Mouse (Mus musculus): ENCODE data around the gene Polr1a. TPM values are rescaled to one million over a fixed set of nuclear protein-coding genes. Genes with fewer than 3 reads are reported as not detected.

Gene Polr1a
- polyA plus RNA-seq (2014; fragmentation: Illumina TruSeq; extraction: RNeasy Lipid Tissue Mini Kit (QIAGEN cat#74804); ENCODE audit: low read depth, low replicate concordance) = 19.4 TPM

GRCm38 (mm10) chr6:71908481-71909381 lies at the start of gene Polr1a, which contains the start of gene Ptcd3:
Polr1a (plus strand) TSS chr6:71909053.
Ptcd3 (minus strand) TSS chr6:71908750.

Other genes with a start within 250 kb of the Polr1a start
- gene Reep1, start 201.5 kb upstream of the Polr1a start, polyA plus RNA-seq (2014; fragmentation: Illumina TruSeq; extraction: RNeasy Lipid Tissue Mini Kit (QIAGEN cat#74804); ENCODE audit: low read depth, low replicate concordance) = 57.6 TPM
- 80.4 TPM for gene Mrpl35, start 82.1 kb upstream of the Polr1a start, polyA plus RNA-seq (2014; fragmentation: Illumina TruSeq; extraction: RNeasy Lipid Tissue Mini Kit (QIAGEN cat#74804); ENCODE audit: low read depth, low replicate concordance)
- gene Immt, start 77.7 kb upstream of the Polr1a start, polyA plus RNA-seq (2014; fragmentation: Illumina TruSeq; extraction: RNeasy Lipid Tissue Mini Kit (QIAGEN cat#74804); ENCODE audit: low read depth, low replicate concordance) = 254 TPM
- 146 TPM for gene Ptcd3, start 303 bp upstream of the Polr1a start, polyA plus RNA-seq (2014; fragmentation: Illumina TruSeq; extraction: RNeasy Lipid Tissue Mini Kit (QIAGEN cat#74804); ENCODE audit: low read depth, low replicate concordance)
- 32.0 TPM for gene St3gal5, start 188.5 kb downstream of the Polr1a start, polyA plus RNA-seq (2014; fragmentation: Illumina TruSeq; extraction: RNeasy Lipid Tissue Mini Kit (QIAGEN cat#74804); ENCODE audit: low read depth, low replicate concordance)

Data from testis, adult 10 weeks (tissue).